Mouse (Mus musculus): ENCODE data around the gene Chchd5.
A peak's percentile ranks its signal among the peaks of the same experiment; 100 is the strongest.

DNA sequence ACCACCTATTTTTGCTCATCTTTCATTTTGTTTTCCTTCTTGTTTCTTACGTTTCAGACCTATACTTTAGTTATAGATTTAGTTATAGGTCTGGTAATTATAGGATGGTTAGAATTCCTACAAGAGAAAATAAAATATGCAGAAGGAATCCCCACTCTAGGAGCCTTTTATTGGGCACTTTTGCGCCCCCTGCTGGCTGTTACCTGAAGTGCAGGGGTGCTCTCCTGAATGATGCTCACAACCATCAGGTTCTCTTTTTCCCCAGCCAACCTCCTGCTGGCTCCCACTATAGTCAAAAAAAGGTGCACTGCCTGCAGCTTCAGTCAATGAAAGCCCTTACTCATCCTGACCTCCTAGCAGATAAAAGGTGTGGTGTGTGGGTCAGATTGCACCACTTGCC lies 44.5 kb upstream of the Chchd5 start:
- peak; percentile 74 for TF ChIP-seq CTCF (IDR thresholded peaks at IDR 0.05; ENCODE audit: low read depth, low read length)
- no peak for TF ChIP-seq POLR2A (IDR thresholded peaks at IDR 0.05; ENCODE audit: extremely low read depth, insufficient read depth, low read length)

All from liver, adult 2 months (tissue).